Mouse (Mus musculus) liver, postnatal 0 days (tissue): ENCODE measurements around the gene Stk35.

Experiments used
- CTCF ChIP-seq: sonication (generic); IDR thresholded peaks from 2 replicates; pipeline ENCODE4 v1.5.1; 2016; ENCODE audit warnings: antibody characterized with exemption, low read depth
- EP300 ChIP-seq: IDR thresholded peaks from 2 replicates; pipeline ENCODE4 v1.6.1; 2016; ENCODE audit warnings: antibody characterized with exemption, low read depth, mild to moderate bottlenecking

GRCm38 (mm10) chr2:129872071-129872470 is 71.8 kb downstream of the Stk35 start:
- TF ChIP-seq EP300: no peak
- no peak for TF ChIP-seq CTCF
